Mouse (Mus musculus) mesoderm, embryonic 11.5 days (tissue): ENCODE results near the gene Ltbp4.

Source experiments
- DNase-seq: peaks from one replicate; pipeline ENCODE4 v3.0.0-alpha.2; 2012; ENCODE audit warnings: low read depth, low spot score

Ltbp4 gene

GRCm38 (mm10) chr7:27298816-27299215 lies 38.7 kb downstream of the Ltbp4 start:
- no peak for DNase-seq

GRCm38 (mm10) chr7:27298033-27298610 lies 39.4 kb downstream of the Ltbp4 start:
- DNase-seq, result no peak

GRCm38 (mm10) chr7:27296518-27296917 lies 41.0 kb downstream of the Ltbp4 start:
- no peak for DNase-seq

- no peak for DNase-seq
These were observed 41.5 kb downstream of the Ltbp4 start for GRCm38 (mm10) chr7:27295956-27296355.

GRCm38 (mm10) chr7:27291795-27292466 lies 45.6 kb downstream of the Ltbp4 start:
- no peak for DNase-seq

GRCm38 (mm10) chr7:27290555-27290954 lies 46.9 kb downstream of the Ltbp4 start:
- no peak for DNase-seq

GRCm38 (mm10) chr7:27288732-27289131 lies 48.8 kb downstream of the Ltbp4 start:
- no peak for DNase-seq

- DNase-seq, result peak; percentile 80
These were observed 51.8 kb downstream of the Ltbp4 start for GRCm38 (mm10) chr7:27285698-27286066.

GRCm38 (mm10) chr7:27284865-27285697 lies 52.4 kb downstream of the Ltbp4 start:
- DNase-seq, result peak; percentile 37

- DNase-seq, result no peak
These were observed 55.3 kb downstream of the Ltbp4 start for GRCm38 (mm10) chr7:27282225-27282624.

- DNase-seq, result no peak
These were observed 55.8 kb downstream of the Ltbp4 start for GRCm38 (mm10) chr7:27281717-27282116.

- DNase-seq, result no peak
These were observed 60.3 kb downstream of the Ltbp4 start for GRCm38 (mm10) chr7:27277191-27277590.

- DNase-seq, result no peak
These were observed 61.5 kb downstream of the Ltbp4 start for GRCm38 (mm10) chr7:27276021-27276420.

GRCm38 (mm10) chr7:27274916-27275315 lies 62.6 kb downstream of the Ltbp4 start:
- DNase-seq, result no peak

- peak; percentile 71 for DNase-seq
These were observed 63.6 kb downstream of the Ltbp4 start for GRCm38 (mm10) chr7:27273739-27274351.

GRCm38 (mm10) chr7:27271423-27271822 lies 66.1 kb downstream of the Ltbp4 start:
- no peak for DNase-seq

GRCm38 (mm10) chr7:27266515-27267128 lies 70.9 kb downstream of the Ltbp4 start:
- DNase-seq, result no peak

- DNase-seq, result no peak
These were observed 72.7 kb downstream of the Ltbp4 start for GRCm38 (mm10) chr7:27264761-27265160.

- DNase-seq, result no peak
These were observed 75.6 kb downstream of the Ltbp4 start for GRCm38 (mm10) chr7:27261888-27262287.

- no peak for DNase-seq
These were observed 76.6 kb downstream of the Ltbp4 start for GRCm38 (mm10) chr7:27260856-27261255.

- DNase-seq, result no peak
These were observed 77.7 kb downstream of the Ltbp4 start for GRCm38 (mm10) chr7:27259771-27260170.

GRCm38 (mm10) chr7:27259271-27259721 lies 78.2 kb downstream of the Ltbp4 start:
- peak; percentile 41 for DNase-seq
